Mouse (Mus musculus) heart, adult 11 months (tissue): ENCODE measurements at regions not wholly inside any gene's neighbourhood (a gene's known extent, or its start where the extent isn't known, plus 50 kb on each side); places are given as distances from the start of the nearest gene placed in this dataset.

Experiments used
- DNase-seq: peaks from one replicate; pipeline ENCODE4 v3.0.0; 2022

DNA sequence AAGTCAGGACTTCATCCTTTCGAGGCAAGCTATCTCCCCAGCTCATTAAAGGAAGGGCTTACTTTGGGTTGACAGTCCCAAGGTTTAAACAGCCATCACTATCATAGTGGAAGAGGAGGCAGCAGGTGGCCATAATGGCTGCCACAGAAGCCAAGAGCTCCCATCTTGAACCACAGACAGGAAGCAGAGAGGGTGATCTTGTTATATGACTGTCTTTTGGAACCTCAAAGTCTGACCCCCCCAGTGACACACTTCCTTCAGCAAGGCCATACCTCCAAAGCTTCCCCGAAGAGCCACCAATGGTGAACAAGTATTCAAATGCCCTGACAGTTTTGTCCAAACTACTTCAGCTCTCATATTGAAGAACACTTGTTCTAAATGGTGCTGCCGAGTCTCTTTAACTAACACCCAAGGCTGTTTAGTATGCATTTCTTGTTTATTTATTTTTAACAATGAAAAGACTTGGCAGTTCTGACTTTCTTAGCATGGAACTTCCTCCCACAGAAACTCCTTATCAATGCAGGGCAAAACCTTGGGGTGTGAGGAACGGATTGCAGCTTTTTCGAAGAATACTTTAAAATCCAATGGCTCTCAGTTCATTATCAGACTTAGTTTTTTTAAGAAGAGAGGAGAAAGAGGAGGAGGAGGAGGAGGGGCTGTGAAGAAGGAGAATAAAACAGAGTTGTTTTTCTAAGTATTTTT, 79.8 kb upstream of the Tnik start:
- peak; percentile 70 for DNase-seq

DNA sequence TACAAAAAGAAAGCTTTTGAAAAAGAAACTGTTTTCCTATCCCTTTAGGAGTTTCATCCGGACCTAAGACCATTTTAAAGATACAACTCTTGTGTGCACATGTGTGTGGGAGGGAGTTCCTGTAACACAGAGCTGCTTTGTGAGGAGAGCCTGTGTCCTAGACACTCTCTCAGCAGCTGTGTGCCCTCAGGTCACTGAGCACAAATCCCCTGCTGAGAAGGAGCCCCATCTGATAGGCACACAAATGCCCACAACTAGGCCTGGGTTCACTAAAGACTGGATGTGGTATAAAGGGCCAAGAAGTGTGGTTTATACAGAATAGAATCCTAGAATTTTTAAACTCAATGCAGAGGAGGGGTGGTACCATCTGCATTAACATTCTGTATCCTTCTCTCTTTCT, 77.5 kb upstream of the Tnik start:
- DNase-seq: no peak

DNA sequence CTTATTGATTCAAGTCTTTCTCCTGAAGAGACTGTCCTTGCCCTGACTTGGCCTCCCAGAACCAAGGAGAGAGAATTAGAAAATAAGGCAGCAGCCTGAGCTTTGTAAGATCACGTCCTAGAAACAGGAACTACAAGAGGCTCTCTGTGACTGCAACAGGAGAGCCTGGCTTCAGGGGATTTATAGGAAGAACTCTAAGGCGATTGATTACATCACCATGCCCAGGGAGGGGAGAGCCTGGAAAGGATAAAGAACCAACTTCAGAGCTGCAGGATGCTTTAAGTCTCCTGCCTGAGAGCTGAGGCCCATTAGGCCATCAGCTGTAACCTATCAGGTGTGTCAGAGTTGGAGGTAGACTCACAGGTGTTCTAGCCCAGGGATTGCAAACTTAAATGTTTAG, 77.1 kb upstream of the Tnik start:
- DNase-seq: peak; percentile 57

DNA sequence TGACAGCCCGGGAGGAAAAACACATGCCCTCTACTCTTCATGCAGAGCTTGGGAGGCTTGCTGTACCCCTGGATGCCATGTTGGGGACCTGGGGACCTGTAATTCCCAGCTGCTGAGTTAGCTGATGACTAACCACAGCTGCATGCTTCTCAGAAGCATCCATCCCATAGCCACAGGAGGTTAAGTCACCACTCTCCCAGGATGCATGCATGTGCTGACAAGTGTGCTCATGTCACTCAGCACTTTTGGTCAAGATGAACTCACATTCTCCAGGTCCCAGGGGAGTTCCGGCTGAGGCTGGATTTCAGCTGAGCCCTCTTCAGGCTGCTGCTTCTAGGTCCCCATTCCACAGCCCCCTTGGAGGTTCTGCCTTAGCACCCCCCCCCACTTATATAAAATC, 73.6 kb upstream of the Tnik start:
- DNase-seq: peak; percentile 88

DNA sequence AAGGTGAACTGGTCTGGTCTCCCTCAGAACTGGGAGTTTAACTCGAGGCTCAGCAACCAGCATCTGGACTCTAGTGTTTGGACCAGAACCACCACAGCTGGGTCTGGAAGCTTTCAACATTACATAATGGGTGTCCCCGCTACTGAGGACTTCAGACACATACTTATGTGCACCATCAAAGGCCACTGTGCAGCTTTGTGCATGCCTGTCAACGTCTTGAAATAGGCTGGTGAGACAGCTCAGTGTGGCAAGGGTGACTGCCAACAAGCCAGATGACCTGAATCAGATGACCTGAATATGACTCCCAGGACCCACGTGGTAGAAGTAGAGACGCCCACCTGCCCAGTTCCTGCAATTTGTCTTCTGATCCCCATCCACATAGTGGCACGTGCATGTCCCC, 72.8 kb upstream of the Tnik start:
- DNase-seq: peak; percentile 94

DNA sequence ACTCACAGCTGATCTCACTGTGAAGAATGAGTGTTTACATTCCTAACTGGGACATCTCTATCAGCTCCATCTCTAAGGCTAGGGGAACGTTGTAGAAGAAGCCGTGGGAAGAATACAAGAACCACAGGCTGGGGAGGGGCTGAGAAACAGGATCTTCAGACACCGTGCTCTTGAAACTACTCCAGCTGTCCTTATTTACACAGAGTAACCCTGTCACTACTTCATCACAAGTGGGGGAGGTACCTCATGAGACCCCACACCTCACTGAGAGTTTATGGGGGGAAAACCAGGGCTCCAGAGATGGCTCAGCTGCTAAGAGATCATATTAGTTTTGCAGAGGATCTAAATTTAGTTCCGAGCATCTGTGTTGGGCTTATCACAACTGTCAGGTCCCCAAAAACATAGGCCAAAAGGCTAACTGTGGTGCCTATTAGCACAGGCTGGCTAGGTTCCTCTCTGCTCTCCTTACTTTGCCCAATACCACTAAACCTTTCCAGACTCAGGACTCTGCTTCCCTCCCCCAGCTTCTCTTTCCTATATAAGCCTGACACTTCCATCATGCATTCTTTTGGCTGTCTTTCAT, 68.5 kb upstream of the Tnik start:
- DNase-seq: peak; percentile 74

DNA sequence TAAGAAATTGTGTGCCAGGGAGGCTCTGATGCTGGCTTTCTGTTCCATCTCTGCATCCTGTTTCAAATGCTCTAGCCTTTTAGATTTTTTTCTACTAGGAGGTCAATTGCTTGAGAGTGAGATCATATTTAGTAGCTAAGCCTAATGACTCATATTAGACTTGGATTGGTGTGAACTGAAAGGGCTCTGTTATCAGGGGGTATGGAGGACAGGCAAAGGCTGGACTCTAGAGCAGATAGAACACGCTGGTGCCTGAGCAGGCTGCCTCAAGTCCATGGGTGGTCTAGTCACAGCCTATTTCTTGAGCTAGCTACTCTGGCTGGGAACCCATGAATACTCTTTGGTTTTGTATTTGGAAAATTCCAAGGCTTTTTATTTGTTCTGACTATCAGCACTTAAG, 66.2 kb upstream of the Tnik start:
- peak; percentile 93 for DNase-seq

DNA sequence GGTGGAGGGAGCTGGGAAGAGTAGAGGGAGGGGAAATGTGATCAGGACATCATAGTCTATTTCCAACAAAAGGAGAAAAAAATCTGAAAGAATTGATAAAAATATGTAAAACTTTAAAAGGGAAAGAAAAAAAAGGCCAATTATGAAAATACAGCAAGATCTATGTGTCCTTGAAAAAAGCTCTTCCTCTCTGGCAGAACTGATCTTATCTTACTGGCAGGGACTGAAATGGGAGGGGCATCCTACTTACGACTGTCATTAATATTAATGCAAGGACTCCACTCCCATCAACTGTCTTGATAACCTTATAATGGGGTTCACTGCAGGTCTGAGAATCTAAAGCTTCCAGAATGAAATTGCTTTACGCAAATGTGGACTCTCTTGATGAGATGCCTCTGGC, 53.7 kb upstream of the Tnik start:
- peak; percentile 43 for DNase-seq

DNA sequence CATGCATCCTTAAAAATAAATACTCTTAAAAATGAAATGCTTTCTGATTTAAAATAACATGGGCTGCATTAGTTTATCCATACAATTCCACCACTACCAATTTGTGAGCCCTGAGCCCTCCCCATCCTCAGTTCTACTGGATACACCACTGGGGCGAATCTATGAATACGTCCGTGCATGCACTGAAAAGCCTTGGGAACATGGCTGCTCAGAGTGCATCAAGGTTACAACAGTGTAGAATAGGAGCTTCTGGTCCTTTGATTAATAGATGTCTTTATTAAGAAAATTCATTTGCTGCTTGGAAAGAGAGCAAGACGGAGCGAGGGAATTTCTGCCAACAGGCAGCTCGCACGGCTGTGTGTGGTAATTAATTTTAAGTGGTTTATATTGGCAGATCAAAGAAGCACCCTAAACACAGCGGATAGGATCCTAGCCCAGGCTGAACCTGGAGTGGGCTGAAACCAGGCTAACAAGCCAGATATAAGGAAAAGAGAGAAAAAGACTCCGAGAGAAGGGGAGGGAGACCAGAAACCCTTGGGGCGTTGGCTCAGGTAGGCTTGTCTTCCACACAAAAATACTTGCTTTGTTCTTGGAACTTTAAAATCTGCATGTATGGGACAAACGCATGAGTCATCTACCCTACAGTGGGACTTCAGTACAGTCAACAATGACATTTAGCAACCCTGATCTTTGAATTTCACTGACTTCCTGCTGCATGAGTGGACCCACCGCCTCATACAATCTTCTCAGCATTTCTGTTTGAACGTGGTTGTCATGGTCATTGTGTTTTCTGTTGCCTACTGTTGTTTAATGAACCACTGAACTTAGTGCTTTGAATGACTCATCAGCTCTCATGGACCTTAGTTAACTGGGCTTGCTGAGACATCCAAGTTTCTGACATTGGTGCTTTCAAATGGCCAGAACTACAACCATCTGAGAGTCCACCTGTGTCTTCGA, 51.9 kb upstream of the Tnik start:
- peak; percentile 82 for DNase-seq
